Mouse (Mus musculus) myocyte (in vitro differentiated cells): ENCODE data around the gene Tmem178.

ENCODE experiments used
- CEBPB ChIP-seq: IDR thresholded peaks from 2 replicates; pipeline ENCODE4 v1.6.1; 2011; ENCODE audit warnings: mild to moderate bottlenecking, moderate library complexity; ENCODE audit not compliant: poor library complexity, insufficient read depth, severe bottlenecking
- E2F4 ChIP-seq: IDR thresholded peaks from one replicate; pipeline ENCODE4 v1.6.1; 2011; ENCODE audit warnings: mild to moderate bottlenecking, control low read depth, moderate library complexity; ENCODE audit not compliant: insufficient read depth
- MAX ChIP-seq: IDR thresholded peaks from one replicate; pipeline ENCODE4 v1.6.1; 2011; ENCODE audit warnings: low read depth, mild to moderate bottlenecking, control low read depth
- MYOG ChIP-seq, 3 experiments: IDR thresholded peaks; one replicate each; pipeline ENCODE4 v1.6.1; 2011; ENCODE audit warnings: control low read depth in 2 of 3, low read depth in 2 of 3, mild to moderate bottlenecking in 2 of 3; ENCODE audit not compliant: insufficient read length in 2 of 3, control insufficient read depth in 1 of 3, insufficient read depth in 1 of 3
- POLR2A ChIP-seq: IDR thresholded peaks from one replicate; pipeline ENCODE4 v1.6.1; 2011; ENCODE audit warnings: low read depth, mild to moderate bottlenecking, control low read depth, moderate library complexity; ENCODE audit not compliant: insufficient read length
- POLR2AphosphoS2 ChIP-seq: IDR thresholded peaks from one replicate; pipeline ENCODE4 v1.6.1; 2011; ENCODE audit warnings: low read depth, control low read depth; ENCODE audit not compliant: insufficient read length
- REST ChIP-seq: IDR thresholded peaks from one replicate; pipeline ENCODE4 v1.6.1; 2011; ENCODE audit warnings: mild to moderate bottlenecking, control low read depth, moderate library complexity; ENCODE audit not compliant: insufficient read depth, insufficient read length
- TCF12 ChIP-seq: IDR thresholded peaks from one replicate; pipeline ENCODE4 v1.6.1; 2011; ENCODE audit warnings: mild to moderate bottlenecking, control low read depth; ENCODE audit not compliant: poor library complexity, insufficient read depth, severe bottlenecking
- USF1 ChIP-seq: IDR thresholded peaks from one replicate; pipeline ENCODE4 v1.6.1; 2011; ENCODE audit warnings: low read depth, mild to moderate bottlenecking, control low read depth, moderate library complexity

- TF ChIP-seq TCF12 (no peak), E2F4 (no peak), USF1 (no peak), POLR2A (no peak), POLR2AphosphoS2 (no peak), CEBPB (no peak), MYOG (IDR thresholded peaks at IDR 0.05; ENCODE audit: control insufficient read depth in 1 of 3, insufficient read depth in 1 of 3, insufficient read length in 2 of 3, low read depth in 2 of 3) (no peak), REST (no peak), MAX (no peak)
Measured at GRCm38 (mm10) chr17:80941857-80942256, 2.6 kb upstream of the Tmem178 start.
